22 mouse cellular contexts compared by ENCODE assay signal in the genomic region with DNA sequence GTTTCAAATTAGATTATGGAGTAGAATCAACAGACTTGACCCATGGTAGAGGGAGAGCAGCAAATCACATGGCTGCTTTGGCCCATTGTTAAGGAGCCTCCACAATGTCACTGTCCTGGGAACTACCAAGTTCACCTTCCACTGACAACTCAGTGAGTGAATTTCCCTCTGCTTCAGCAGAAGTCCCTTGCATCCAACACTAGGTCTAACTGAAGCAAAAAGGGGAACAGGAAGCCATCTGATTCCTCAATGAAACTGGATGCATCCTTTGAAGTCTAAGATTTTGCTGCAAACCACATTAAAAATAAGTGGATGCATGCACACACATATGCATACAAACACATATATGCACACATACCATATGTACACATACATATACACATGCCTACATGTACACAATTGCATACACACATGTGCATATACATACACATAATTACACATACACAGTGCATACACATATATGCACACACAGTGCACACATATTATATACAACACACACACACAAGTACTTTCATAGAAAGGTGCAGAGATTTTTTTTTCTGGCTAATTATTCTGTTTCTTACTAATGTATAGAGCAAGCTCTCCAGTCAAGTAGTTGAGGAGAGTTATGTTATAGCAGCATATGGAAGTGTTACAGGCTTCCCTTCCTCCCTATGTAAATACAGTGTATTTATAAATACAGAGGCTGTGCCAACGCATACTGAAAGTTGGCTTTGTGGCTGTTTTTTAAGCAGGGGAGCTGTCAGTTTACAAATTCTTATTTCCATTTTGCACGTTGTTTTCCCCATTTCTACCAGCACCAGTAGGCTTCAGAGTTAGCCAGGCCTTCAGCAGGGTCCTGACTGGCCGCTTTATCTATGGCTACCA. TPM values are rescaled to one million over a fixed set of nuclear protein-coding genes. Genes with fewer than 3 reads are reported as not detected.
DNase-seq lines count a peak whose midpoint lies in the region; ATAC-seq and TF ChIP-seq lines count a peak whose summit lies in the region.
"Had no signal": no experiment of that assay in that cellular context is flagged by ENCODE, and none has a peak within 500 bp of the region (broad histone marks: within the 10 kb centered on the region; RNA-seq: fewer than 3 reads in every experiment).

No protein-coding gene starts in this region.

- 56% methylated on average over 3 of the region's 3 CpGs for WGBS in lung, embryonic 16.5 days
- WGBS in forebrain, postnatal 0 days, result 50% methylated on average over 3 of the region's 3 CpGs
- 83% methylated on average over 3 of the region's 3 CpGs for WGBS in heart, embryonic 10.5 days

- peak overlapping the region; percentile 52 for H3K27ac ChIP-seq in lung, embryonic 16.5 days (ENCODE audit: low read length)
- peak overlapping the region; percentile 50 for H3K27ac ChIP-seq in forebrain, postnatal 0 days (ENCODE audit: low read depth, low read length)
- no peak overlapping the region for H3K27ac ChIP-seq in heart, embryonic 10.5 days
- H3K27ac ChIP-seq: embryonic facial prominence, embryonic 15.5 days; heart, adult 2 months; hindbrain, embryonic 13.5 days; kidney, postnatal 0 days; left cerebral cortex, adult 2 months; macrophage had no signal

- no peak overlapping the region for H3K4me2 ChIP-seq in lung, embryonic 16.5 days (ENCODE audit: low read depth, low read length)
- no peak overlapping the region for H3K4me2 ChIP-seq in forebrain, postnatal 0 days (ENCODE audit: low read depth)
- H3K4me2 ChIP-seq: embryonic facial prominence, embryonic 15.5 days; hindbrain, embryonic 13.5 days; midbrain, embryonic 11.5 days had no signal

- H3K4me1 ChIP-seq in lung, embryonic 16.5 days (replicated peaks; ENCODE audit: control insufficient read depth, insufficient read depth, low read length), result peaks cover 8% of the 10 kb centered on the region
- H3K4me1 ChIP-seq in forebrain, postnatal 0 days (ENCODE audit: insufficient read depth), result peaks cover 9% of the 10 kb centered on the region; the same call in 1 of the 2 replicates
- peaks cover 11% of the 10 kb centered on the region for H3K4me1 ChIP-seq in heart, embryonic 10.5 days
- H3K4me1 ChIP-seq: embryonic facial prominence, embryonic 15.5 days; hindbrain, embryonic 13.5 days; liver, embryonic 15.5 days had no signal

- no peak overlapping the region for H3K9ac ChIP-seq in lung, embryonic 16.5 days (ENCODE audit: low read length)
- H3K9ac ChIP-seq in forebrain, postnatal 0 days, result no peak overlapping the region
- H3K9ac ChIP-seq: embryonic facial prominence, embryonic 15.5 days; hindbrain, embryonic 13.5 days; liver, embryonic 15.5 days had no signal

- TF ChIP-seq CTCF in forebrain, postnatal 0 days (IDR thresholded peaks at IDR 0.05; ENCODE audit: low read depth), result no peak

- DNase-seq in frontal cortex, adult 2 months (ENCODE audit: extremely low spot score in 1 of 2, low spot score in 1 of 2), result no peak
- DNase-seq in lung, adult 18-20 months, result no peak
- peak; percentile 72 for DNase-seq in forebrain, postnatal 0 days
- DNase-seq in heart, embryonic 10.5 days (ENCODE audit: low spot score), result no peak
- no peak for DNase-seq in thymus, postnatal 4 days
- DNase-seq: cerebellum, adult 18-20 months; cerebellum, postnatal 25 days; gastrocnemius, postnatal 25 days; heart, adult 2 months; kidney, adult 2 months; right cerebral cortex, adult 18-20 months had no signal

- no peaks in the 10 kb centered on the region for H3K9me3 ChIP-seq in lung, embryonic 16.5 days (ENCODE audit: control insufficient read depth, low read length)
- H3K9me3 ChIP-seq in forebrain, postnatal 0 days (ENCODE audit: low read length), result no peaks in the 10 kb centered on the region
- H3K9me3 ChIP-seq in heart, embryonic 10.5 days, result no peaks in the 10 kb centered on the region
- H3K9me3 ChIP-seq: embryonic facial prominence, embryonic 15.5 days; hindbrain, embryonic 13.5 days; liver, embryonic 15.5 days had no signal

- ATAC-seq in frontal cortex, adult (ENCODE audit: low TSS enrichment), result peak; percentile 72
- peak; percentile 47 for ATAC-seq in lung, embryonic 16.5 days (ENCODE audit: low read depth)
- peak; percentile 88 for ATAC-seq in forebrain, postnatal 0 days
- ATAC-seq: Patski had no signal

- H3K36me3 ChIP-seq in lung, embryonic 16.5 days (ENCODE audit: control insufficient read depth, insufficient read depth, low read length), result no peaks in the 10 kb centered on the region
- H3K36me3 ChIP-seq in forebrain, postnatal 0 days (ENCODE audit: insufficient read depth), result no peaks in the 10 kb centered on the region
- H3K36me3 ChIP-seq in heart, embryonic 10.5 days, result no peaks in the 10 kb centered on the region
- H3K36me3 ChIP-seq: embryonic facial prominence, embryonic 15.5 days; G1E; hindbrain, embryonic 13.5 days; liver, embryonic 15.5 days had no signal

- H3K4me3 ChIP-seq in lung, embryonic 16.5 days (ENCODE audit: low read length), result no peak overlapping the region
- H3K4me3 ChIP-seq in forebrain, postnatal 0 days (ENCODE audit: low read depth, low read length), result no peak overlapping the region
- H3K4me3 ChIP-seq in heart, embryonic 10.5 days, result no peak overlapping the region
- H3K4me3 ChIP-seq: embryonic facial prominence, embryonic 15.5 days; heart, adult 2 months; hindbrain, embryonic 13.5 days; left cerebral cortex, adult 2 months; liver, embryonic 15.5 days had no signal

- no peaks in the 10 kb centered on the region for H3K27me3 ChIP-seq in lung, embryonic 16.5 days (ENCODE audit: control insufficient read depth, insufficient read depth, low read depth, low read length)
- no peaks in the 10 kb centered on the region for H3K27me3 ChIP-seq in forebrain, postnatal 0 days (ENCODE audit: insufficient read depth, low read length)
- no peaks in the 10 kb centered on the region for H3K27me3 ChIP-seq in heart, embryonic 10.5 days (ENCODE audit: insufficient read depth, poor library complexity, severe bottlenecking)
- H3K27me3 ChIP-seq: embryonic facial prominence, embryonic 15.5 days; liver, embryonic 15.5 days had no signal

RNA-seq across cellular contexts. Expression of a gene that starts 27.7 kb away (rescaled TPM):
- polyA plus RNA-seq in frontal cortex, adult 2 months (2012; rRNA removed), result 23.2 and 27.6 TPM in 2 replicates
- polyA plus RNA-seq in lung, embryonic 16.5 days (2015; fragmentation: Nextera tagmentation; extraction: Ambion mirVana), result 9.4 and 10.1 TPM in 2 replicates
- 76.1 and 86.1 TPM in 2 replicates for total RNA-seq in forebrain, postnatal 0 days (2014; rRNA removed)
- polyA plus RNA-seq in forebrain, postnatal 0 days (2015; fragmentation: Nextera tagmentation; extraction: Ambion mirVana), result 44.0 and 60.6 TPM in 2 replicates
- 1.4 and 2.3 TPM in 2 replicates for polyA plus RNA-seq in heart, embryonic 10.5 days (2016; fragmentation: Nextera tagmentation; extraction: Ambion mirVana)
- polyA plus RNA-seq: G1E, Patski had no signal
